Mouse (Mus musculus) midbrain, embryonic 10.5 days (tissue): Measurements from ENCODE around the gene Vmn1r217. TPM values are rescaled to one million over a fixed set of nuclear protein-coding genes. Genes with fewer than 3 reads are reported as not detected.

ENCODE experiments used
- polyA plus RNA-seq: library from polyadenylated mRNA; unstranded; fragments of >200 nt; fragmentation: Nextera tagmentation; extraction: Ambion mirVana; gene quantifications from 2 replicates; pipeline ENCODE4 v1.2.1, GENCODE M21; 2016

Vmn1r217 gene
- polyA plus RNA-seq, 1 experiment from 2014 or later, result not detected

Other genes with a start within 250 kb of the Vmn1r217 start
- not detected in 2 replicates for gene Vmn1r212, start 234.0 kb downstream of the Vmn1r217 start, polyA plus RNA-seq
- not detected in 2 replicates for gene Vmn1r213, start 110.6 kb downstream of the Vmn1r217 start, polyA plus RNA-seq
- gene Vmn1r214, start 87.8 kb downstream of the Vmn1r217 start, polyA plus RNA-seq, result not detected in 2 replicates
- not detected in 2 replicates for gene Vmn1r215, start 50.2 kb downstream of the Vmn1r217 start, polyA plus RNA-seq
- gene Vmn1r218, start 14.9 kb upstream of the Vmn1r217 start, polyA plus RNA-seq, result not detected in 2 replicates
- gene Vmn1r219, start 41.1 kb upstream of the Vmn1r217 start, polyA plus RNA-seq, result 0.02 TPM in 1 of 2 replicates, not detected in the other
- not detected in 2 replicates for gene Vmn1r220, start 69.7 kb upstream of the Vmn1r217 start, polyA plus RNA-seq
- gene Vmn1r221, start 95.9 kb upstream of the Vmn1r217 start, polyA plus RNA-seq, result not detected in 2 replicates
- not detected in 2 replicates for gene Vmn1r222, start 117.7 kb upstream of the Vmn1r217 start, polyA plus RNA-seq
- gene Vmn1r223, start 128.9 kb upstream of the Vmn1r217 start, polyA plus RNA-seq, result not detected in 2 replicates